Comparison of ENCODE assay signal across 8 mouse cellular contexts in genomic region chr12:100268011-100268410, GRCm38 (mm10).
A peak's percentile ranks its signal among the peaks of the same experiment; 100 is the strongest.
DNase-seq lines count a peak whose midpoint lies in the region; ATAC-seq and TF ChIP-seq lines count a peak whose summit lies in the region.

No protein-coding gene starts in this region.

- no peak overlapping the region for H3K9ac ChIP-seq in heart, adult 2 months (ENCODE audit: low read depth, low read length)
- H3K9ac ChIP-seq in limb, embryonic 11.5 days (ENCODE audit: low read length): no peak overlapping the region
- no peak overlapping the region for H3K9ac ChIP-seq in stomach, postnatal 0 days (ENCODE audit: low read length)

- no peak overlapping the region for H3K27ac ChIP-seq in heart, adult 2 months
- H3K27ac ChIP-seq in spleen, adult 2 months (ENCODE audit: insufficient read depth, low read length): no peak overlapping the region
- no peak overlapping the region for H3K27ac ChIP-seq in limb, embryonic 11.5 days (replicated peaks; ENCODE audit: low read depth, low read length)
- no peak overlapping the region for H3K27ac ChIP-seq in stomach, postnatal 0 days (replicated peaks)

- no peak for TF ChIP-seq EP300 in heart, adult 2 months (IDR thresholded peaks at IDR 0.05; ENCODE audit: insufficient read depth, low read depth, low read length)
- TF ChIP-seq EP300 in stomach, postnatal 0 days (optimal IDR thresholded peaks at IDR 0.05): no peak

- no peaks in the 10 kb centered on the region for H3K36me3 ChIP-seq in heart, adult 2 months (ENCODE audit: control insufficient read depth, insufficient read depth, low read length)
- H3K36me3 ChIP-seq in spleen, adult 2 months (ENCODE audit: control insufficient read depth, insufficient read depth, low read length): no peaks in the 10 kb centered on the region
- H3K36me3 ChIP-seq in limb, embryonic 11.5 days (ENCODE audit: control insufficient read depth, insufficient read depth, low read length): no peaks in the 10 kb centered on the region
- no peaks in the 10 kb centered on the region for H3K36me3 ChIP-seq in stomach, postnatal 0 days (ENCODE audit: control insufficient read depth, insufficient read depth, low read length)

- H3K27me3 ChIP-seq in heart, adult 2 months (ENCODE audit: control insufficient read depth, insufficient read depth, low read length): no peaks in the 10 kb centered on the region
- H3K27me3 ChIP-seq in spleen, adult 2 months (ENCODE audit: control insufficient read depth, insufficient read depth, low read length): no peaks in the 10 kb centered on the region; the same call in 1 of the 2 replicates
- H3K27me3 ChIP-seq in limb, embryonic 11.5 days (ENCODE audit: control insufficient read depth, insufficient read depth, low read length): no peaks in the 10 kb centered on the region
- H3K27me3 ChIP-seq in stomach, postnatal 0 days (ENCODE audit: control insufficient read depth, insufficient read depth, low read length): no peaks in the 10 kb centered on the region

- intact Hi-C loops in heart, adult 2 months (cut with DNase I): loop anchor here (5.0 kb wide), 1 partner anchor 41 kb away; no protein-coding TSS in a partner anchor

- DNase-seq in heart, adult 2 months: peak; percentile 33 to 56
- no peak for DNase-seq in heart, adult 11 months
- peak; percentile 30 to 35 for DNase-seq in spleen, adult 2 months (ENCODE audit: low read depth in 1 of 2, low spot score in 2 of 2)
- no peak for DNase-seq in spleen, adult 12 weeks (ENCODE audit: low spot score)
- peak; percentile 76 for DNase-seq in embryo, embryonic 11 days
- peak; percentile 79 for DNase-seq in limb, embryonic 11.5 days (ENCODE audit: low spot score)
- DNase-seq in stomach, postnatal 0 days (ENCODE audit: low spot score): peak; percentile 75
- no peak for DNase-seq in layer of hippocampus, postnatal 36 days

- no peak overlapping the region for H3K4me2 ChIP-seq in limb, embryonic 11.5 days (ENCODE audit: low read depth, severe bottlenecking)
- no peak overlapping the region for H3K4me2 ChIP-seq in stomach, postnatal 0 days (replicated peaks; ENCODE audit: low read depth)

- no peak for ATAC-seq in limb, embryonic 11.5 days (ENCODE audit: insufficient number of reproducible peaks, low FRiP score, low TSS enrichment, low read depth)
- no peak; the same call in 1 of the 2 replicates for ATAC-seq in stomach, postnatal 0 days (ENCODE audit: low FRiP score, low TSS enrichment)

- H3K4me1 ChIP-seq in heart, adult 2 months (ENCODE audit: control insufficient read depth, insufficient read depth, low read length): peaks cover 19% of the 10 kb centered on the region
- H3K4me1 ChIP-seq in spleen, adult 2 months (ENCODE audit: control insufficient read depth, insufficient read depth, insufficient read length): no peaks in the 10 kb centered on the region
- no peaks in the 10 kb centered on the region for H3K4me1 ChIP-seq in limb, embryonic 11.5 days (ENCODE audit: control insufficient read depth, insufficient read depth, low read length)
- no peaks in the 10 kb centered on the region for H3K4me1 ChIP-seq in stomach, postnatal 0 days (replicated peaks; ENCODE audit: control insufficient read depth, insufficient read depth)

- 12% methylated on average over 6 of the region's 6 CpGs for WGBS in heart, adult 2 months
- 20% methylated on average over 6 of the region's 6 CpGs for WGBS in spleen, adult 2 months
- 22% methylated on average over 6 of the region's 6 CpGs for whole genome bisulfite sequencing in limb, embryonic 11.5 days
- 6% methylated on average over 6 of the region's 6 CpGs for WGBS in stomach, postnatal 0 days

- TF ChIP-seq CTCF in heart, adult 2 months (IDR thresholded peaks at IDR 0.05): no peak
- no peak for TF ChIP-seq CTCF in spleen, adult 2 months (IDR thresholded peaks at IDR 0.05; ENCODE audit: extremely low read depth, insufficient read depth, insufficient read length, insufficient replicate concordance)
- no peak for TF ChIP-seq CTCF in stomach, postnatal 0 days (IDR thresholded peaks at IDR 0.05; ENCODE audit: low read depth)

- TF ChIP-seq POLR2A in heart, adult 2 months (IDR thresholded peaks at IDR 0.05; ENCODE audit: insufficient read depth, low read depth, low read length): no peak
- TF ChIP-seq POLR2A in spleen, adult 2 months (IDR thresholded peaks at IDR 0.05; ENCODE audit: low read depth, low read length): no peak

- no peaks in the 10 kb centered on the region for H3K9me3 ChIP-seq in limb, embryonic 11.5 days (ENCODE audit: control insufficient read depth, low read length)
- H3K9me3 ChIP-seq in stomach, postnatal 0 days (ENCODE audit: control insufficient read depth, low read length): no peaks in the 10 kb centered on the region

- H3K79me2 ChIP-seq in heart, adult 2 months (replicated peaks; ENCODE audit: control insufficient read depth, insufficient read depth, low read length): no peaks in the 10 kb centered on the region

- no peak overlapping the region for H3K4me3 ChIP-seq in heart, adult 2 months
- no peak overlapping the region for H3K4me3 ChIP-seq in spleen, adult 2 months (ENCODE audit: extremely low read depth, insufficient read depth, insufficient read length)
- H3K4me3 ChIP-seq in limb, embryonic 11.5 days (ENCODE audit: low read depth, low read length): no peak overlapping the region
- H3K4me3 ChIP-seq in stomach, postnatal 0 days (ENCODE audit: low read depth, low read length): no peak overlapping the region

Comparison
In these comparisons a context has a peak if more than half of its experiments do, and no peak if none do; other contexts are left out.
1. DNase-seq: peak in heart, adult 2 months (2 of 2), spleen, adult 2 months (2 of 2), embryo, embryonic 11 days (single experiment), limb, embryonic 11.5 days (single experiment) and stomach, postnatal 0 days (single experiment); none in heart, adult 11 months (single experiment), spleen, adult 12 weeks (single experiment) and layer of hippocampus, postnatal 36 days (0 of 2).